Mouse (Mus musculus) lung, adult 18-20 months (tissue): ENCODE results near the gene Smc4.
"Not testable (repeated sequence)": the region's sequence is repeated elsewhere in the genome, so short reads cannot be mapped to it uniquely, and the experiment has no call there.

Experiments used
- DNase-seq, 2 experiments: peaks; one replicate each; pipeline ENCODE4 v3.0.0; 2022; ENCODE audit warnings: mixed read lengths in 2 of 2

The Smc4 gene

GRCm38 (mm10) chr3:69018635-69019034 lies 14.1 kb downstream of the Smc4 start:
- not testable (repeated sequence) for DNase-seq

GRCm38 (mm10) chr3:69020285-69020684 lies 15.7 kb downstream of the Smc4 start:
- no peak for DNase-seq

- DNase-seq, result no peak
Observed at GRCm38 (mm10) chr3:69020764-69021163, 16.2 kb downstream of the Smc4 start.

GRCm38 (mm10) chr3:69026133-69026783 lies 21.7 kb downstream of the Smc4 start:
- DNase-seq, result no peak

- no peak for DNase-seq
Observed at GRCm38 (mm10) chr3:69040105-69040504, 35.6 kb downstream of the Smc4 start.

- no peak for DNase-seq
Observed at GRCm38 (mm10) chr3:69041298-69041697, 36.8 kb downstream of the Smc4 start.

GRCm38 (mm10) chr3:69044167-69044591 lies 39.6 kb downstream of the Smc4 start:
- DNase-seq, result no peak

- peak; percentile 87 to 91 for DNase-seq
Observed at GRCm38 (mm10) chr3:69044645-69045399, 40.3 kb downstream of the Smc4 start, which contains the start of gene Trim59. TSS of gene Trim59 (minus strand) at chr3:69044755.

- no peak for DNase-seq
Observed at GRCm38 (mm10) chr3:69045400-69045703, 40.8 kb downstream of the Smc4 start.

- DNase-seq, result no peak
Observed at GRCm38 (mm10) chr3:69045750-69046149, 41.2 kb downstream of the Smc4 start.

GRCm38 (mm10) chr3:69046509-69046908 lies 42.0 kb downstream of the Smc4 start:
- DNase-seq, result peak; percentile 33 to 35

GRCm38 (mm10) chr3:69047684-69048083 lies 43.1 kb downstream of the Smc4 start:
- DNase-seq, result no peak

- no peak for DNase-seq
Observed at GRCm38 (mm10) chr3:69049011-69049410, 44.5 kb downstream of the Smc4 start.

GRCm38 (mm10) chr3:69051894-69052293 lies 47.4 kb downstream of the Smc4 start:
- DNase-seq, result no peak

GRCm38 (mm10) chr3:69054760-69055432 lies 50.4 kb downstream of the Smc4 start:
- DNase-seq, result no peak

GRCm38 (mm10) chr3:69055871-69056270 lies 51.3 kb downstream of the Smc4 start:
- no peak for DNase-seq

GRCm38 (mm10) chr3:69060672-69061071 lies 56.1 kb downstream of the Smc4 start:
- no peak for DNase-seq

GRCm38 (mm10) chr3:69062764-69063163 lies 58.2 kb downstream of the Smc4 start:
- DNase-seq, result no peak

- DNase-seq, result no peak
Observed at GRCm38 (mm10) chr3:69064005-69064404, 59.5 kb downstream of the Smc4 start.
